Mouse (Mus musculus) midbrain, embryonic 15.5 days (tissue): ENCODE measurements around the gene Syt12. TPM values are rescaled to one million over a fixed set of nuclear protein-coding genes. Genes with fewer than 3 reads are reported as not detected.

ENCODE experiments used
- ATAC-seq: fragments of 200-750 bp; cut with Nextera tagmentation; replicated peaks from 2 replicates; pipeline ENCODE4 v1.8.0; 2017; ENCODE audit warnings: moderate TSS enrichment
- H3K27ac ChIP-seq: fragments of 300-500 bp; sonication (generic); 2 replicates; pipeline ENCODE4 v1.5.1; 2015; ENCODE audit warnings: mild to moderate bottlenecking, inconsistent platforms
- H3K27me3 ChIP-seq: fragments of 300-500 bp; sonication (generic); replicated peaks from 2 replicates; pipeline ENCODE4 v1.6.1; 2015; ENCODE audit warnings: inconsistent platforms
- H3K36me3 ChIP-seq: fragments of 300-500 bp; sonication (generic); replicated peaks from 2 replicates; pipeline ENCODE4 v1.6.1; 2015; ENCODE audit warnings: inconsistent platforms
- H3K4me1 ChIP-seq: fragments of 300-500 bp; sonication (generic); 2 replicates; pipeline ENCODE4 v1.6.1; 2015; ENCODE audit warnings: inconsistent platforms
- H3K4me2 ChIP-seq: fragments of 300-500 bp; sonication (generic); 2 replicates; pipeline ENCODE4 v1.6.1; 2015; ENCODE audit warnings: inconsistent platforms, mild to moderate bottlenecking, moderate library complexity
- H3K4me3 ChIP-seq: fragments of 300-500 bp; sonication (generic); 2 replicates; pipeline ENCODE4 v1.5.1; 2015; ENCODE audit warnings: mild to moderate bottlenecking, inconsistent platforms
- H3K9ac ChIP-seq: fragments of 300-500 bp; sonication (generic); 2 replicates; pipeline ENCODE4 v1.6.1; 2015; ENCODE audit warnings: mild to moderate bottlenecking, inconsistent platforms
- H3K9me3 ChIP-seq: fragments of 300-500 bp; sonication (generic); 2 replicates; pipeline ENCODE4 v1.6.1; 2016; ENCODE audit warnings: inconsistent platforms
- WGBS: fragments of 180-500 bp; shearing (Covaris S2); methylation state at CpG from one replicate; pipeline ENCODE4 v1.1.7; 2015; ENCODE audit warnings: mixed read lengths; 5-methylcytosine and 5-hydroxymethylcytosine counted together
- polyA plus RNA-seq: library from polyadenylated mRNA; unstranded; fragments of >200 nt; fragmentation: Nextera tagmentation; extraction: Ambion mirVana; gene quantifications from 2 replicates; pipeline ENCODE4 v1.2.1, GENCODE M21; 2015

The Syt12 gene
- polyA plus RNA-seq, 1 experiment from 2014 or later = 3.6 TPM

DNA sequence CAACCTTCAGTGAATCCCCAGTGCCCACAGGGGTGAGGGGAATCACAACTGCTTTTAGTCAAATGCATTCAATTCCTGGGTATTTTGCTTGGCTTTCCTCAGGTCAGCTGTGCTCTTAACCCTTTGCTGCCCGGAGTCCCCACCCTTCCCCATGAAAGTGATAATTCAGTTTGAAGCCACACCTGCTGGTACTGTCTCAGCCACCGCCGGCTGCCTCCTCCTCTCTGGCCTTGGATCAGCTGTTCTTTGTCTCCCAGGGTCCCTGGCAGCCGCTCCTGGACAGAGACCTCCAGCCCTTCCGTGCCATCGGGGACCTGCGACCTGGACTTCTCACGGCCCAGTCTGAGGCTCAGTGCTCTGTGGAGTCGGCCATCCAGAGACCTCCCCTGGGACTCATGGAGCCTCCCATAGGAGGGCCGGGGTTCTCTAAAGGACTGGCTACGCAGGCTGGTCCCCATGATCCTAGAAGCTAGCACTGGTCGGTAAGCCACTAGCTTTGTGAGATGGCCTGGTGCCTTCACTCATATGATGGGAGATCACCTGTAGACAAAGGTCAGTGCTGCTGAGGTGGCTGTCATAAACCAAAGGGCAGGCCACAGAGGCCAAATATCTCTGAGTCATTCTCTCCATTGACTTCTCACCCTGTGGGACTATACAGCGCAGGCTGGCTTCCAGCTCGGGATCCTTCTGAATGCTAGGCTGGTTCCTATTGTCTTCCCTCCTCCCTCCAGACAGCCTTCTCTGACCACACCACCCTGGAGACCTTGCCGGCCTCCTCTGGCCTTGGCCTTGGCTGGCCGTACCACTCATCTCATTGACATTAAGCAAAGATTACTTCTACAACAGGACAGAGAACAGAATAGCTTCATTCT lies 21.1 kb upstream of the Syt12 start, which contains the start of gene 2010003K11Rik:
Gene 2010003K11Rik (minus strand): TSS at position 522 of the 872 bp plus-strand sequence.
- no peaks in the 10 kb centered on the region for H3K27me3 ChIP-seq
- ATAC-seq = no peak
- H3K9ac ChIP-seq = no peak within 1 kb of the TSS
- 0 out of 2 replicates have a peak within 1 kb of the TSS, but pooled peaks have one; percentile 10 for H3K4me2 ChIP-seq
- H3K9me3 ChIP-seq = no peaks in the 10 kb centered on the region
- H3K4me3 ChIP-seq = no peak within 1 kb of the TSS
- peaks cover 4% of the 10 kb centered on the region for H3K4me1 ChIP-seq
- WGBS = 51% methylated on average over 16 of the region's 16 CpGs
- no peaks in the 10 kb centered on the region for H3K36me3 ChIP-seq
- H3K27ac ChIP-seq = no peak within 1 kb of the TSS

DNA sequence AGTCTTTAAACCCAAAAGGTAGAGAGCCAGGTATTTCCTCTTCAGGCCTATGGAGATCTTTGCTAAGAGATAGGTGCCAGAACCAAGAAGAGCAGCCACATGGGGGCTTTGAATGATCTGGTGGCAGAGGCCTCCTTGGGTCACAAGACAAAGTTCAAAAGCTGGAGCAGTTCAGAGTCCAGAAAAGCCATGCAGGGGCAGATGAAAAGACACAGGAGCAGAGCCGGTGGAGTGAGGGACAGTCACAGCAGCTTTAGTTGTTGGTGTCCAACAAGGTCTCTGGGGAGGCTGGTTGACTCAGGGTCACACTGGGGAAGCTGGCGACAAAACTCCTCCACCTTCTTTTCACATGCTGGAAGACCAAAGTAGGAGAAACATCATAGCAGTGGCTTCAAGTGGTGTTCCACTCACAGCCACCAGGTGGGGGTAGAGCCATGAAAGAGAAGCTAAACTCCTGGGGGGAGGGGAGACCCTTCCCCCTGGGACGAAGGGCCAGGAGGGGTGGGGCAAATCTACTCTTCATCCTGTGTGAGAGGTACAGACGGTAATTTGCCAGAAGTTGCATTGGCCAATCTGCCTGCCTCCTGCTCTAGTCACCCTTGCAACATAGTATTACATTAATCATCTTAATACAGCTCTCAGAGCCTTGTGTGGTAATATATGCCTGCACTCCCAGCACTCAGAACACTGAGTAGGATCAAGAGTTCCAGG lies 20.2 kb upstream of the Syt12 start:
- 0 out of 2 replicates have a peak, but pooled peaks have one; percentile 20 for ATAC-seq
- Histone ChIP-seq H3K36me3 (no peaks in the 10 kb centered on the region), H3K27ac (no peak overlapping the region), H3K9me3 (no peaks in the 10 kb centered on the region), H3K4me2 (0 out of 2 replicates have a peak overlapping the region, but pooled peaks have one; percentile 10), H3K9ac (no peak overlapping the region), H3K27me3 (no peaks in the 10 kb centered on the region), H3K4me3 (no peak overlapping the region), H3K4me1 (peaks cover 4% of the 10 kb centered on the region)
- WGBS = 7% methylated on average over 4 of the region's 4 CpGs

DNA sequence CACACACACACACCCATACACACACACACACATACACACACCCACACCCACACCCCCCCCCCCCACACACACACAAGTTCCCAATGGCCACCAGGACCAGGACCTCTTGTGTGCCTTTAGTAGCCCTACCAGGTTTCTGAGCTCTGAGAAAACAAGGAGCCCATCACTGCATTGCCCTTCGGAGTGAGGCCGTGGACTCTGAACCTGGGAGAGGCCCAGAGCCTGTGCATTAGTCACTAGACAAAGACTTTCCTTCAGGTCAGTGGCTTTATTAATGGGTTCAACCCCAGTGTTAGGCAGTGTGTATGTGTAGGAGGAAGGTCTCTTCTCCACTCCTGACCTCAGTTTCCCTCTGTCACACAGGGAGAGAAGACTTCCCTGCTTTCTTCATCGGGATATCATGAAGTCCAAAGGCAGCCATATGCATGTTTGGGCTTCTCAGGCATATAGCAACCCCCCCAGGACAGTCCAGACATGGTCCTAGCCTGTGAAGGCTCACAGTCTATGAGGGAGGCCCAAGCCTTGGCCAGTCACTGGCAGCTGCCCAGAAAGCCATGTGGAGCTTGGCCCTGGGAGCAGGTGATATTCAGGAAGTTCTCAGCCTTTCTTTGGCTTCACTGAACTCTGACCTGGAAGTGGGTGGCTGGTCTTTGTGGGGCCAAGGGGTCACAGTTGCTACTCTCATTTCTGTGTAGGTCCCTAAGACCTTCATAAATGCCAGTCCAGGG lies 19.5 kb upstream of the Syt12 start:
- no peaks in the 10 kb centered on the region for H3K27me3 ChIP-seq
- no peak overlapping the region for H3K27ac ChIP-seq
- no peaks in the 10 kb centered on the region for H3K9me3 ChIP-seq
- H3K36me3 ChIP-seq = no peaks in the 10 kb centered on the region
- WGBS = 93% methylated on average over 3 of the region's 3 CpGs
- no peak overlapping the region for H3K9ac ChIP-seq
- no peak for ATAC-seq
- H3K4me2 ChIP-seq = no peak overlapping the region
- peaks cover 4% of the 10 kb centered on the region for H3K4me1 ChIP-seq
- no peak overlapping the region for H3K4me3 ChIP-seq

DNA sequence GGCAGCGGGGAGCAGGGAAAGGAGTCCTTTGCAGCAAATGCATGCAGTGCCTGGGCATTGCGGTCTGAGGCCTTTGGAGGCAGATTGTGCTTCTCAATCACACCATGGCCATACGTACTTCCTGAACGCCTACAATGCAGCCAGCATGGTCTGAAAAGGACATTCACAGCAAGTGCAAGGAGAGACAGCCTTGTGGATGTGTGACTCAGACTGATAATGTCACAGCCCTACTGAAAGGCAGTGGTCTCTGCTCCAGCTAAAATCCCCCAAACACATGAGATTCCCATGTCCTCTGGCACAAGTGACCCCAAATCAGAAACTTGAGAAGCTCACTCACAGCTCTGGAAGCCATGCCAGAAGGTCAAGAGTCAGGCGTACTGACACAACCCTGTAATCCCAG lies 18.6 kb upstream of the Syt12 start:
- no peaks in the 10 kb centered on the region for H3K36me3 ChIP-seq
- no peak for ATAC-seq
- no peaks in the 10 kb centered on the region for H3K27me3 ChIP-seq
- WGBS = 88% methylated on average over 5 of the region's 5 CpGs
- no peak overlapping the region for H3K27ac ChIP-seq
- H3K9me3 ChIP-seq = no peaks in the 10 kb centered on the region
- no peak overlapping the region for H3K4me3 ChIP-seq
- no peak overlapping the region for H3K4me2 ChIP-seq
- H3K4me1 ChIP-seq = peaks cover 4% of the 10 kb centered on the region
- no peak overlapping the region for H3K9ac ChIP-seq

DNA sequence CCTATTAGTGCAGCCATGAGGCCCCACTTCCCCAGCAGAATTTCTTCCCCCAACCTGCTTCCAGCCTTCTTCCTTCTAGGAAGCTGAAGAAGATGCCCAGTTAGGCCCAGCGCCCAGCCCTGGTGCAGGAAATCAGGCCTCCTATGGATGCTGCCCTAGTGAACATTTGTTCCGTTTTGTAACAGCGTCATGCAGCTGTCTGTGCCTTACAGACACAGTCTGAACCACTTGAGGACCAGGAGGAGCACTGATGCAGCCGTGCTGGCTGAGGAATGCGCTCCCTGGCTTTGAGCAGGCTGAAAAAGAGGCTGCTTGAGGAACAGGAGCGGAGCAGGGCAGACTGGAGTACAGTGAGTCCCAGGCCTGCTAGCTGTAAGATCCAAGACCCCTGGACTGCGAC lies 17.5 kb upstream of the Syt12 start:
- no peak overlapping the region for H3K27ac ChIP-seq
- H3K4me3 ChIP-seq = no peak overlapping the region
- no peaks in the 10 kb centered on the region for H3K27me3 ChIP-seq
- 74% methylated on average over 7 of the region's 7 CpGs for WGBS
- no peak for ATAC-seq
- H3K4me2 ChIP-seq = no peak overlapping the region
- H3K9me3 ChIP-seq = no peaks in the 10 kb centered on the region
- no peak overlapping the region for H3K9ac ChIP-seq
- H3K4me1 ChIP-seq = peaks cover 4% of the 10 kb centered on the region
- H3K36me3 ChIP-seq = no peaks in the 10 kb centered on the region

DNA sequence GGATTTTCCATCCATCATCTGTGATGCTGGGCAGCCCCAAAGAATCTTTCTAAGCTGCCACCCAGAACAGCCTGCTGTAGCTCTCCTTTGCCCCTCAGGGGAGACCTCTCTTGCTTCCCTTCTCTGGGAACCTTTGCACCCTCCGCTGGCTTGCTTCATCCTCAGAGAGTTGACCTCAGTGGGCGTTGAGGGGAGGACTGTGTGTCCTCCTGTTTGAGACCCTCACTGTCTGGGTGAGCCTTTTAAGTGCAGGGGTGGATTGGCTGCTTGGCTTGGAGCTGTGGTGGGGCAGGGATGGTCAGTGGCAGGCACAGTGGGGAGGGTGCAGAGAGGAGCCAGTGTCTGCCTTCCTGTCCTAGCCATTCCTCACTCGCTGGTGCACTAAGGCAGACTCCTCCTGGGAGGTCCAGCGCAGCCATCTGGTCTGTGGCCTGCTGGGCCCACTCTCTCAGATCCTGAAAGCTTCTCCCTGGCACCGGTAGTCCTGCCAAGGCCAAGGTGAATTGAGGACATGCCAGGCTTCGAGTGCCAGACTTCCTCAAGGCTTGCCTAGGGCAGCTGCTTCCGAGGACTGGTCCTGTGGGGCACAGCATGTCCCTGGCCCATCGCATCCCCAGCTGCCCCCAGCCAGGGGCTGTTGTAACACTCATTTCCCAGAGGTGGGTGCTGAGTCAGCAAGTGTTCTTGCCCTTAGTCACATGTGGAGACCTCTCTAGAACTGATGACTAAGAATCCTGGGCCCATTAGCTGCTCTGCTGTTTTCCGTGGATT lies 15.5 kb upstream of the Syt12 start:
- H3K9ac ChIP-seq = no peak overlapping the region
- H3K27me3 ChIP-seq = no peaks in the 10 kb centered on the region
- H3K4me3 ChIP-seq = no peak overlapping the region
- peaks cover 2% of the 10 kb centered on the region for H3K4me1 ChIP-seq
- H3K36me3 ChIP-seq = no peaks in the 10 kb centered on the region
- H3K4me2 ChIP-seq = no peak overlapping the region
- ATAC-seq = no peak
- no peak overlapping the region for H3K27ac ChIP-seq
- no peaks in the 10 kb centered on the region for H3K9me3 ChIP-seq
- 53% methylated on average over 9 of the region's 9 CpGs for WGBS

DNA sequence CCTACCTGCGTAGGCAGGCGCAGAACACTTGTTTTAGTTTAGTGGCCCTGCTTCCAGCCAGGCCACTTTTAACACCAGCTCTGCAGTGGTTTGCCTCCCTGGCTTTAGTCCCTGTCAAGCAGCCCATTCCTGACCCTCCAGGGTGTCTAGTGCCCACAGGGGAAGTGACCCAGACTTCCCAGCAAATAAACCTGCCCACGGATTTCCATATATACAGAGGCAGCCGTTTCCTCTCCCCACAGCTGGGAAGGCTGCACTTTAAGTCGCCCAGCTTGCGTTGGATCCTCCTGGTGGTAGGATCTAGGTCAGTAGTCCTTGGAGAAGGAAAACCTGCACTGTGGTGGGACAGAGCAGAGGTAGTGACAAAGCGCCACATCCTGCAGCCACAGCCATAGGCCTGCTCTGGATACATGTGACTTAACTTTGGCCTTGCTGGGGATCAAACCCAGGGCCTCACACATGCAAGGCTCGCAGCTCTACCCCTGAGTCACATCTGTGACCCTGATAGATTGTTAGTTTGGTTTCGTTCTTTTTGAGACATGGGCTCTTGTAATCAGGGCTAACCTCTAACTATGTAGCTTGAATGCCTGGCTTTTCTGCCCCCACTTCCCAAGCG lies 13.9 kb upstream of the Syt12 start:
- no peak for ATAC-seq
- Histone ChIP-seq H3K9ac (no peak overlapping the region), H3K9me3 (no peaks in the 10 kb centered on the region), H3K4me2 (no peak overlapping the region), H3K27ac (no peak overlapping the region), H3K27me3 (no peaks in the 10 kb centered on the region), H3K4me1 (no peaks in the 10 kb centered on the region), H3K36me3 (no peaks in the 10 kb centered on the region), H3K4me3 (no peak overlapping the region)
- WGBS = 79% methylated on average over 10 of the region's 10 CpGs

DNA sequence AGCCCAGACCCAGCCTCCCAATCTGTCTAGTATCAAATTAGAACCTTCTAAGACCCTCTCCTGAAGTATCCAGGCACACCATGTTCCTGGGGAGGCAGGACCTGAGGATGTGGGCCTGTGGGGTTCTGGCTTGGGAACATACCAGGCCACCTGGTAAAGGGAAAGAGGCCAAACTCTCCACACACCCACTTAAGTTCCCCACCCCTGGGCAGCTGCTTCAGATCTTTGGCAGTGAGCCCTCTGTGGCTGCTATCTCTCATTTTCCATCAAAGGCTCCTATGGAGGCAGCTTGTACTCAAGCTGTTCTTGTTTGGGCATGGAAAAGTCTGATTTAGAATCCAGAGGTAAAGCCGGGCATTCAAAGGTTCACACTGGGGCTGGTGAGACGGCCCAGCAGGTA lies 10.6 kb upstream of the Syt12 start:
- WGBS = 63% methylated on average over 2 of the region's 2 CpGs
- no peak overlapping the region for H3K4me2 ChIP-seq

DNA sequence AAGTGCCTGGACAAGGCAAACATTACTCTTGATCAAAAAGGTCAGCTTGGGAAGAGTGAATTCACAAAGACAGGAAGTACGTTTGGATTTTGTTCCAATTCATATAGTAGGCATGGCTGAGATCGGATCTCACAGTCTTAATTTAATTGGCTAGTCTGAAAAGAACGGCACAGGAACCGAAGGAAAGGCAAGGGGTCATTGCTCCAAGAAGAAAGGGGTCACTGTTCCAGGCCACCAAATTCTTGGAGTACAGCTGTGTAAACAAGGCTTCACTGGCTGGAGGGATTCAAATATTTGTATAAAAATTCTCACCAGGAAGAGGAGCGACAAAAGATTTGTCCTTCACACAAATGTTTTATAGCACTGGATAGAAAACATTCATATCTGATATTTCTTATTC lies 7.8 kb upstream of the Syt12 start:
- no peak overlapping the region for H3K4me3 ChIP-seq
- no peaks in the 10 kb centered on the region for H3K36me3 ChIP-seq
- H3K4me2 ChIP-seq = no peak overlapping the region
- no peaks in the 10 kb centered on the region for H3K9me3 ChIP-seq
- no peak overlapping the region for H3K27ac ChIP-seq
- WGBS = 60% methylated on average over 5 of the region's 5 CpGs
- H3K27me3 ChIP-seq = no peaks in the 10 kb centered on the region
- no peak overlapping the region for H3K9ac ChIP-seq
- H3K4me1 ChIP-seq = no peaks in the 10 kb centered on the region
- ATAC-seq = no peak

More for the DNA sequence above, 10.6 kb upstream of the Syt12 start:
- no peak overlapping the region for H3K9ac ChIP-seq
- H3K9me3 ChIP-seq = no peaks in the 10 kb centered on the region
- no peaks in the 10 kb centered on the region for H3K27me3 ChIP-seq
- no peaks in the 10 kb centered on the region for H3K4me1 ChIP-seq
- no peak overlapping the region for H3K27ac ChIP-seq
- no peak for ATAC-seq
- no peaks in the 10 kb centered on the region for H3K36me3 ChIP-seq
- H3K4me3 ChIP-seq = no peak overlapping the region

DNA sequence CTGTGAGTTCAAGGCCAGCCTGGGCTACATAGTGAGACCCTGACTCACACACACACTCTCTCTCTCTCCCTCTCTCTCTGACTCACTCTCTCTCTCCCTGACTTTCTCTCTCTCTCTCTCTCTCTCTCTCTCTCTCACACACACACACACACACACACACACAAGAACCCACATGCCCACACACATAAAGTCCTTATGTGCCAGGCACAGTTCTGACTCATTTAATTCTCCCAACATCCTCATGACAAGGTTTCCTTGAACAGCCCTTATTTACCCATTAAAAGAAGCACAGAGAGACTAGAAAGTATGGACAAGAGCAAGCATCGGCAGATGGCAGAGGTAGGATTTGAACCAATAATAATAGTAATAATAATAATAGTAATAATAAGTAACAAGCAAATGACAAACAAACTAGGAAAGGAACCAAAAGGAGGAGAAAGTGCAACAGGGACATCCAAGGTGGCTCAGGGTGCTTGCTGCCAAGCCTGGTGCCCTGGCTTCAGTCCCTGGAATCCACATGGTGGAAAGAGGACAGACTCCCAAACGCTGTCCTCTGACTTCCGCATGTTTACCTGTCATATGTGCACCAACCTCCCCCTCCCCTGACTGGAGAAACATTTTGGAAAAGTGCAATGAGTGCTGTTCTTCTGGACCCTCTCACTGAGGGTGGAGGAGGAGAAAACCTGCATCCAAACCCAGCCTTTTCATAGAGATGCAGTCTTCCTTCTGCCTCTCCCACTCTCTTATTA lies 5.0 kb upstream of the Syt12 start:
- no peak for ATAC-seq
- Histone ChIP-seq H3K9ac (no peak overlapping the region), H3K4me2 (no peak overlapping the region), H3K36me3 (no peaks in the 10 kb centered on the region), H3K27me3 (peaks cover 10% of the 10 kb centered on the region; the same call in 1 of the 2 replicates), H3K4me3 (no peak overlapping the region), H3K4me1 (peaks cover 1% of the 10 kb centered on the region), H3K27ac (no peak overlapping the region), H3K9me3 (no peaks in the 10 kb centered on the region)
- WGBS = 87% methylated on average over 3 of the region's 3 CpGs

DNA sequence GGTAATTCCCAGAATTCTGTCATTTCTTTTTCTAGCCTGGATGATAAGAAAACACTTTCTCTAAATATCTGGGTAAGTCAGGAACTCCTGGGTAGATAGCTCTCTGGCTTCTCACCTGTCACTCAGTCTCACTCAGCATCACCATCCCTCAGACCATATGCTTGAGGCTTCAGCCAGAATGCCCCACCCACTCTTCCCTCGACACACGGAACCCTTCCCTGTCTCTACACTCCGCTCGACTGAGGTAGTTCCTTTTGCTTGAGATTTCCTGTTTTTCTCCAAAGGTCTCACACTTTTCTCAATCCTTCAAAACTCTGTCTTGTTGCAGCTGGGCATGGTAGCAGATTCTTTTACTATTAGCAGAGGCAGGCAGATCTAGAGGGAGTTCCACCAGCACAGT lies 4.1 kb upstream of the Syt12 start:
- no peak overlapping the region for H3K4me2 ChIP-seq
- H3K9me3 ChIP-seq = no peaks in the 10 kb centered on the region
- no peak for ATAC-seq
- WGBS = 64% methylated on average over 4 of the region's 4 CpGs
- no peaks in the 10 kb centered on the region for H3K36me3 ChIP-seq
- H3K4me3 ChIP-seq = no peak overlapping the region
- no peak overlapping the region for H3K27ac ChIP-seq
- peaks cover 19% of the 10 kb centered on the region for H3K27me3 ChIP-seq
- no peak overlapping the region for H3K9ac ChIP-seq
- H3K4me1 ChIP-seq = peaks cover 11% of the 10 kb centered on the region
